Mouse (Mus musculus) embryonic facial prominence, embryonic 12.5 days (tissue): Measurements from ENCODE around the gene Sprr2i. TPM values are rescaled to one million over a fixed set of nuclear protein-coding genes. Genes with fewer than 3 reads are reported as not detected.

Experiments used
- ATAC-seq: fragments of 200-750 bp; cut with Nextera tagmentation; 2 replicates; pipeline ENCODE4 v1.8.0; 2017; ENCODE audit not compliant: insufficient number of reproducible peaks, insufficient read depth, low FRiP score, low TSS enrichment
- H3K27ac ChIP-seq: fragments of 300-500 bp; sonication (generic); 2 replicates; pipeline ENCODE4 v1.5.1; 2016; ENCODE audit warnings: mild to moderate bottlenecking
- H3K27me3 ChIP-seq: fragments of 300-500 bp; sonication (generic); 2 replicates; pipeline ENCODE4 v1.6.1; 2016; ENCODE audit warnings: mild to moderate bottlenecking, moderate library complexity
- H3K36me3 ChIP-seq: fragments of 300-500 bp; sonication (generic); 2 replicates; pipeline ENCODE4 v1.6.1; 2016; ENCODE audit warnings: mild to moderate bottlenecking
- H3K4me1 ChIP-seq: fragments of 300-500 bp; sonication (generic); 2 replicates; pipeline ENCODE4 v1.6.1; 2016
- H3K4me2 ChIP-seq: fragments of 300-500 bp; sonication (generic); replicated peaks from 2 replicates; pipeline ENCODE4 v1.6.1; 2016; ENCODE audit warnings: mild to moderate bottlenecking, moderate library complexity
- H3K4me3 ChIP-seq: fragments of 300-500 bp; sonication (generic); 2 replicates; pipeline ENCODE4 v1.5.1; 2016; ENCODE audit warnings: mild to moderate bottlenecking
- H3K9ac ChIP-seq: fragments of 300-500 bp; sonication (generic); 2 replicates; pipeline ENCODE4 v1.6.1; 2016; ENCODE audit warnings: mild to moderate bottlenecking, moderate library complexity
- H3K9me3 ChIP-seq: fragments of 300-500 bp; sonication (generic); 2 replicates; pipeline ENCODE4 v1.6.1; 2016; ENCODE audit warnings: mild to moderate bottlenecking, moderate library complexity
- WGBS: fragments of 180-500 bp; shearing (Covaris S2); methylation state at CpG from one replicate; pipeline ENCODE4 v1.1.7; 2016; 5-methylcytosine and 5-hydroxymethylcytosine counted together
- polyA plus RNA-seq: library from polyadenylated mRNA; unstranded; fragments of >200 nt; fragmentation: Nextera tagmentation; extraction: Ambion mirVana; gene quantifications from 2 replicates; pipeline ENCODE4 v1.2.1, GENCODE M21; 2016

Gene Sprr2i
- polyA plus RNA-seq, 1 experiment from 2014 or later, result not detected

- Histone ChIP-seq H3K9ac (no peak within 1 kb of the TSS), H3K4me1 (no peaks in the 10 kb centered on the region), H3K9me3 (no peaks in the 10 kb centered on the region), H3K36me3 (no peaks in the 10 kb centered on the region), H3K4me2 (no peak within 1 kb of the TSS), H3K4me3 (no peak within 1 kb of the TSS), H3K27me3 (no peaks in the 10 kb centered on the region), H3K27ac (no peak within 1 kb of the TSS)
- ATAC-seq, result no peak
- WGBS, result 64% methylated on average over 2 of the region's 2 CpGs
Measured at GRCm38 (mm10) chr3:92458620-92459019, 50.8 kb downstream of the Sprr2i start, which contains the start of gene Sprr3. Sprr3 (minus strand) TSS chr3:92458720.

Other genes starting within 250 kb of the Sprr2i start
- not detected in 2 replicates for gene Sprr2a1, start 192.2 kb upstream of the Sprr2i start, polyA plus RNA-seq
- gene Sprr2a2, start 192.1 kb upstream of the Sprr2i start, polyA plus RNA-seq, result not detected in 2 replicates
- not detected in 2 replicates for gene Sprr2a3, start 122.6 kb upstream of the Sprr2i start, polyA plus RNA-seq
- 0.61 TPM in 1 of 2 replicates, not detected in the other for gene Sprr2b, start 91.4 kb upstream of the Sprr2i start, polyA plus RNA-seq
- gene Sprr2d, start 68.9 kb upstream of the Sprr2i start, polyA plus RNA-seq, result not detected in 2 replicates
- not detected in 2 replicates for gene Sprr2e, start 55.8 kb upstream of the Sprr2i start, polyA plus RNA-seq
- not detected in 2 replicates for gene Sprr2f, start 42.8 kb upstream of the Sprr2i start, polyA plus RNA-seq
- not detected in 2 replicates for gene Sprr2h, start 22.3 kb upstream of the Sprr2i start, polyA plus RNA-seq
- not detected in 2 replicates for gene Sprr2j-ps, start 10.1 kb downstream of the Sprr2i start, polyA plus RNA-seq
- 5.9 and 7.5 TPM in 2 replicates for gene Gm9774, start 21.4 kb downstream of the Sprr2i start, polyA plus RNA-seq
- gene Sprr2k, start 24.6 kb downstream of the Sprr2i start, polyA plus RNA-seq, result not detected in 2 replicates
- gene Sprr1b, start 30.8 kb downstream of the Sprr2i start, polyA plus RNA-seq, result not detected in 2 replicates
- gene Sprr3, start 50.7 kb downstream of the Sprr2i start, polyA plus RNA-seq, result not detected in 2 replicates
- gene Sprr1a, start 77.9 kb downstream of the Sprr2i start, polyA plus RNA-seq, result 0.29 and 0.55 TPM in 2 replicates
- gene Sprr4, start 92.5 kb downstream of the Sprr2i start, polyA plus RNA-seq, result not detected in 2 replicates
- gene 2310046K23Rik, start 126.5 kb downstream of the Sprr2i start, polyA plus RNA-seq, result not detected in 2 replicates
- not detected in 2 replicates for gene Ivl, start 165.7 kb downstream of the Sprr2i start, polyA plus RNA-seq
- not detected in 2 replicates for gene Smcp, start 181.0 kb downstream of the Sprr2i start, polyA plus RNA-seq
- gene 2210017I01Rik, start 199.5 kb downstream of the Sprr2i start, polyA plus RNA-seq, result not detected in 2 replicates
- not detected in 2 replicates for gene Lce6a, start 213.7 kb downstream of the Sprr2i start, polyA plus RNA-seq
- gene Lce1a1, start 240.3 kb downstream of the Sprr2i start, polyA plus RNA-seq, result not detected in 2 replicates
- gene Lce1b, start 248.9 kb downstream of the Sprr2i start, polyA plus RNA-seq, result not detected in 2 replicates